16 mouse cellular contexts compared by ENCODE assay signal in the genomic region with DNA sequence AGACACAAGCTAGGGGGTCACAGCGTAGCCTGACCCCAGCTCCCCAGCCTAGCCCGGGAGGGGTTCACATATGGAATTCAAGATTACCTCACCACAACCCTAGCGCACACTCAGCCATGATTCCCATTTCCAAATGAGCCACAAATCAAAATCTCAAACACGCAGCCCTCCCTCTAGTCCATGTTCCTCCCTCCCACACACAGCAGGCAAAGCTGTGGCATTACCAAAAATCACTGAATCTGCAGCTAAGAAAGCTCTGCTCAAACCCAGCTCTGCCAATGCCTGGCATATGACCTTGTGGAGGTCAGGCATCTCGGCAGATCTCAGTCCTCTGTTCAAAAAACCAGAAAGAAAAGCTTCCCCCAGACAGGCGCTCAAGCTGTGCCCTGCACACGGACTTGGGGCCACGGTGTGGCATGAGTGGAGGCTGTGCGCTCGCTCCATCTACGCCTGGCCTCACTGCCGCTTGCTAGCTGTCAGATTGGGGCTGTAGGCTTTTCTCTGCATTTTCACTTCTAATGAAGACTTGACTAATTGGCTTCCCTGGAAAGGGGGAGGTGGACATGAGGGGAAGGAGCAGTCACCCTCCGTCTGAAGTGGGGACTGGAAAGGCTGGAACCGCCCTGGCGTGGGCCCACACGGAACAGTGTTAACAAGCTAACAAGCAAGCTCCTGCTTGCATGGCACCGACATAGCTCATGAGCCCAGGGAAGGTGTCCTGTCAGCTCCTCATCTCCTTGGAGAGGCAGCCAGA. TPM values are rescaled to one million over a fixed set of nuclear protein-coding genes. Genes with fewer than 3 reads are reported as not detected.
A peak's percentile ranks its signal among the peaks of the same experiment; 100 is the strongest.
DNase-seq lines count a peak whose midpoint lies in the region; ATAC-seq lines count a peak whose summit lies in the region.
"Had no signal": no experiment of that assay in that cellular context is flagged by ENCODE, and none has a peak within 500 bp of the region (broad histone marks: within the 10 kb centered on the region; RNA-seq: fewer than 3 reads in every experiment).

No protein-coding gene starts in this region.

- ATAC-seq in heart, embryonic 13.5 days (ENCODE audit: extremely low read depth, insufficient number of reproducible peaks, low FRiP score, low TSS enrichment): no peak
- ATAC-seq in hindbrain, embryonic 13.5 days (ENCODE audit: low FRiP score): no peak
- ATAC-seq in midbrain, embryonic 16.5 days: no peak
- ATAC-seq: CD4-positive, CD25-positive, alpha-beta regulatory T cell, adult 4 months; inflammation-experienced regulatory T-cells, adult 6 months had no signal

- H3K9ac ChIP-seq in heart, embryonic 13.5 days: peak overlapping the region; percentile 20; the same call in 1 of the 2 replicates
- H3K9ac ChIP-seq in hindbrain, embryonic 13.5 days: peak overlapping the region; percentile 49
- peak overlapping the region; percentile 31 for H3K9ac ChIP-seq in midbrain, embryonic 16.5 days (ENCODE audit: low read depth, low read length)
- H3K9ac ChIP-seq: heart, embryonic 15.5 days had no signal

- intact Hi-C loops in gastrocnemius, postnatal 36 days (cut with DNase I): no loop called here

- 38% methylated on average over 17 of the region's 17 CpGs for WGBS in heart, embryonic 13.5 days
- 41% methylated on average over 17 of the region's 17 CpGs for WGBS in heart, embryonic 10.5 days
- 34% methylated on average over 17 of the region's 17 CpGs for WGBS in hindbrain, embryonic 13.5 days
- 27% methylated on average over 17 of the region's 17 CpGs for WGBS in midbrain, embryonic 16.5 days

- H3K27me3 ChIP-seq in heart, embryonic 13.5 days (replicated peaks): peaks cover 96% of the 10 kb centered on the region
- H3K27me3 ChIP-seq in heart, embryonic 10.5 days (ENCODE audit: insufficient read depth, poor library complexity, severe bottlenecking): peaks cover 96% of the 10 kb centered on the region
- H3K27me3 ChIP-seq in hindbrain, embryonic 13.5 days: 0 out of 2 replicates have a peak, but pooled peaks cover 9% of the 10 kb centered on the region
- no peaks in the 10 kb centered on the region for H3K27me3 ChIP-seq in midbrain, embryonic 16.5 days (ENCODE audit: control insufficient read depth, insufficient read depth, low read depth, low read length)

- peaks cover 32% of the 10 kb centered on the region for H3K4me1 ChIP-seq in heart, embryonic 13.5 days
- peaks cover 77% of the 10 kb centered on the region for H3K4me1 ChIP-seq in heart, embryonic 10.5 days
- H3K4me1 ChIP-seq in hindbrain, embryonic 13.5 days (replicated peaks): peaks cover 94% of the 10 kb centered on the region
- H3K4me1 ChIP-seq in midbrain, embryonic 16.5 days (ENCODE audit: control insufficient read depth, insufficient read depth, low read length): peaks cover 65% of the 10 kb centered on the region

- DNase-seq in heart, embryonic 10.5 days (ENCODE audit: low spot score): no peak
- peak; percentile 62 for DNase-seq in right cerebral cortex, postnatal 25 days
- DNase-seq in right cerebral cortex, postnatal 36 days (ENCODE audit: low spot score in 2 of 2): no peak
- no peak for DNase-seq in ovary, adult 18-20 months (ENCODE audit: low spot score)
- no peak for DNase-seq in gastrocnemius, postnatal 36 days
- DNase-seq: gastrocnemius, adult 2 months; kidney, postnatal 10 days; spleen, adult 18-20 months; thymus, adult 18-20 months had no signal

- no peaks in the 10 kb centered on the region for H3K36me3 ChIP-seq in heart, embryonic 13.5 days
- no peaks in the 10 kb centered on the region for H3K36me3 ChIP-seq in heart, embryonic 10.5 days
- H3K36me3 ChIP-seq in hindbrain, embryonic 13.5 days: no peaks in the 10 kb centered on the region
- H3K36me3 ChIP-seq in midbrain, embryonic 16.5 days (ENCODE audit: control insufficient read depth, insufficient read depth, low read length): no peaks in the 10 kb centered on the region
- H3K36me3 ChIP-seq: heart, embryonic 15.5 days had no signal

- H3K27ac ChIP-seq in heart, embryonic 13.5 days (replicated peaks): no peak overlapping the region
- H3K27ac ChIP-seq in heart, embryonic 10.5 days: no peak overlapping the region
- H3K27ac ChIP-seq in hindbrain, embryonic 13.5 days: peak overlapping the region; percentile 64
- 0 out of 2 replicates have a peak overlapping the region, but pooled peaks have one; percentile 35 for H3K27ac ChIP-seq in midbrain, embryonic 16.5 days (ENCODE audit: low read length)
- H3K27ac ChIP-seq: gastrocnemius, adult 2 months; heart, embryonic 15.5 days had no signal

- H3K4me3 ChIP-seq in heart, embryonic 13.5 days: no peak overlapping the region
- H3K4me3 ChIP-seq in heart, embryonic 10.5 days: no peak overlapping the region
- no peak overlapping the region for H3K4me3 ChIP-seq in hindbrain, embryonic 13.5 days
- no peak overlapping the region for H3K4me3 ChIP-seq in midbrain, embryonic 16.5 days (ENCODE audit: low read depth, low read length)
- H3K4me3 ChIP-seq: gastrocnemius, adult 2 months; heart, embryonic 15.5 days had no signal

- no peak overlapping the region for H3K4me2 ChIP-seq in heart, embryonic 13.5 days
- H3K4me2 ChIP-seq in hindbrain, embryonic 13.5 days: no peak overlapping the region
- no peak overlapping the region for H3K4me2 ChIP-seq in midbrain, embryonic 16.5 days (ENCODE audit: low read length)
- H3K4me2 ChIP-seq: heart, embryonic 15.5 days; liver, embryonic 11.5 days had no signal

- H3K9me3 ChIP-seq in heart, embryonic 13.5 days: no peaks in the 10 kb centered on the region
- H3K9me3 ChIP-seq in heart, embryonic 10.5 days: no peaks in the 10 kb centered on the region
- H3K9me3 ChIP-seq in hindbrain, embryonic 13.5 days: no peaks in the 10 kb centered on the region
- H3K9me3 ChIP-seq in midbrain, embryonic 16.5 days (replicated peaks; ENCODE audit: control insufficient read depth, low read length, poor library complexity, severe bottlenecking): no peaks in the 10 kb centered on the region
- H3K9me3 ChIP-seq: heart, embryonic 15.5 days had no signal

RNA-seq across cellular contexts. Expression of a gene that starts 15.6 kb away (rescaled TPM):
- 0.03 and 0.08 TPM in 2 replicates for polyA plus RNA-seq in heart, embryonic 13.5 days (2015; fragmentation: Nextera tagmentation; extraction: Ambion mirVana)
- polyA plus RNA-seq in heart, embryonic 10.5 days (2016; fragmentation: Nextera tagmentation; extraction: Ambion mirVana): 0.05 and 0.14 TPM in 2 replicates
- polyA plus RNA-seq in hindbrain, embryonic 13.5 days (2015; fragmentation: Nextera tagmentation; extraction: Ambion mirVana): 6.0 and 7.0 TPM in 2 replicates
- polyA plus RNA-seq in midbrain, embryonic 16.5 days (2015; fragmentation: Nextera tagmentation; extraction: Ambion mirVana): 9.2 and 10.4 TPM in 2 replicates
- total RNA-seq in gastrocnemius, postnatal 36 days (2021): under 1 TPM; 0.59 to 0.72 TPM
- polyA plus RNA-seq: CD4-positive, CD25-positive, alpha-beta regulatory T cell, adult 4 months; inflammation-experienced regulatory T-cells, adult 6 months had no signal

Comparison
In these comparisons a context has a peak if more than half of its experiments do, and no peak if none do; other contexts are left out.
1. H3K27ac ChIP-seq: peak in hindbrain, embryonic 13.5 days (single experiment) and midbrain, embryonic 16.5 days (single experiment); none in heart, embryonic 13.5 days (single experiment) and heart, embryonic 10.5 days (single experiment).
2. Peak in every context shown above with its lines, with median percentiles within 50 percentile points of each other: H3K9ac ChIP-seq.